Mouse (Mus musculus): ENCODE data around the gene Prkd1. TPM values are rescaled to one million over a fixed set of nuclear protein-coding genes. Genes with fewer than 3 reads are reported as not detected.

Gene Prkd1
- polyA plus RNA-seq, 1 experiment from 2014 or later: 4.5 TPM

GRCm38 (mm10) chr12:50511486-50512225 is 137.2 kb downstream of the Prkd1 start:
- Histone ChIP-seq H3K4me3 (ENCODE audit: low read length) (no peak overlapping the region), H3K27ac (ENCODE audit: low read length) (no peak overlapping the region), H3K4me1 (ENCODE audit: control insufficient read depth, insufficient read depth, low read length) (peaks cover 10% of the 10 kb centered on the region), H3K9ac (ENCODE audit: low read length) (no peak overlapping the region), H3K4me2 (ENCODE audit: low read depth, low read length) (no peak overlapping the region), H3K27me3 (ENCODE audit: control insufficient read depth, insufficient read depth, low read length) (no peaks in the 10 kb centered on the region), H3K9me3 (replicated peaks; ENCODE audit: control insufficient read depth, low read length) (no peaks in the 10 kb centered on the region), H3K36me3 (ENCODE audit: control insufficient read depth, insufficient read depth) (no peaks in the 10 kb centered on the region)
- ATAC-seq (replicated peaks; ENCODE audit: extremely low read depth, insufficient read depth, low FRiP score): no peak; the same call in 1 of the 2 replicates
- 30% methylated on average over 4 of the region's 4 CpGs for WGBS

- WGBS: 75% methylated on average over 2 of the region's 2 CpGs
- no peak for ATAC-seq (replicated peaks; ENCODE audit: extremely low read depth, insufficient read depth, low FRiP score)
These were observed 140.1 kb downstream of the Prkd1 start for GRCm38 (mm10) chr12:50508762-50509161.

DNA sequence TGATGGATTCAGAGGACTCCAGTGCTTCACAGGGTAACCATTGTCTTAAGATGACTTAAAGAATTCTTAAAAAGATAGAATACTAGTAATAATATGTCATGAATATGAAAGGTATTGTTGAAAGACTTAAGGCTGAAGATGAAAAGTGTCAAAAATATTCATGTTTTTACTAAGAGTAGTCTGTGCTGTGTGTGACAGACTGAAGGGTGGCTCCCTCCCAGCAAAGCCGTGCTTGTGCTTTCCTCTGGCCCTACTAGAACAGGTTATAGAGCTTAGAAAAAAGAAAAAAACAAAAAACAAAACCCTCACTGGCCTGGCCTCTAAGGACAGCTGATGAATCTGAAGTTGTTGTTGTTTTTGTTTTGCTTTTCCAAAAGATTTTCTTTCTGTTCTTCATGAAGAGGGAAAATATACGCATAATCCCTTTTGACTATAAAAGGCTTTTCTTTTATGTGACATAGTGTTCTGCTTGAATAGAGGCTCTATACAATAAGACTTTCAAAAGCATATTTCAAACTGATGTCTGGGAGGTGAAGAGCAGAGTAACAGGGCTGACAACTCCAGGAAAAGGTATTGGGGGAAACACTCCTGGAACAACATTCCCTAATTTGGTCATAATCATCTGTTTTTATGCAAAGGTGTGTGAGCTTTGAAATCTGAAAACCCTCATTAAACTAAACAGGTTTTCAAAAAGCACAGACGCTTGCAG is 148.9 kb downstream of the Prkd1 start:
- no peaks in the 10 kb centered on the region for H3K27me3 ChIP-seq (ENCODE audit: control insufficient read depth, insufficient read depth, low read length)
- H3K9ac ChIP-seq (ENCODE audit: low read length): no peak overlapping the region
- 85% methylated on average over 3 of the region's 3 CpGs for WGBS
- H3K4me3 ChIP-seq (ENCODE audit: low read length): no peak overlapping the region
- no peak overlapping the region for H3K27ac ChIP-seq (ENCODE audit: low read length)
- H3K4me2 ChIP-seq (ENCODE audit: low read depth, low read length): no peak overlapping the region
- H3K9me3 ChIP-seq (replicated peaks; ENCODE audit: control insufficient read depth, low read length): no peaks in the 10 kb centered on the region
- no peak for ATAC-seq (replicated peaks; ENCODE audit: extremely low read depth, insufficient read depth, low FRiP score)
- 0 out of 2 replicates have a peak, but pooled peaks cover 2% of the 10 kb centered on the region for H3K4me1 ChIP-seq (ENCODE audit: control insufficient read depth, insufficient read depth, low read length)
- H3K36me3 ChIP-seq (ENCODE audit: control insufficient read depth, insufficient read depth): no peaks in the 10 kb centered on the region

More at GRCm38 (mm10) chr12:50508762-50509161, 140.1 kb downstream of the Prkd1 start:
- no peaks in the 10 kb centered on the region for H3K36me3 ChIP-seq (ENCODE audit: control insufficient read depth, insufficient read depth)
- H3K27ac ChIP-seq (ENCODE audit: low read length): no peak overlapping the region
- H3K27me3 ChIP-seq (ENCODE audit: control insufficient read depth, insufficient read depth, low read length): no peaks in the 10 kb centered on the region
- no peak overlapping the region for H3K4me2 ChIP-seq (ENCODE audit: low read depth, low read length)
- H3K9ac ChIP-seq (ENCODE audit: low read length): no peak overlapping the region
- H3K9me3 ChIP-seq (replicated peaks; ENCODE audit: control insufficient read depth, low read length): no peaks in the 10 kb centered on the region
- H3K4me3 ChIP-seq (ENCODE audit: low read length): no peak overlapping the region
- H3K4me1 ChIP-seq (ENCODE audit: control insufficient read depth, insufficient read depth, low read length): peaks cover 10% of the 10 kb centered on the region

- Histone ChIP-seq H3K27me3 (ENCODE audit: control insufficient read depth, insufficient read depth, low read length) (no peaks in the 10 kb centered on the region), H3K27ac (ENCODE audit: low read length) (no peak overlapping the region), H3K9me3 (replicated peaks; ENCODE audit: control insufficient read depth, low read length) (no peaks in the 10 kb centered on the region), H3K4me2 (ENCODE audit: low read depth, low read length) (no peak overlapping the region), H3K9ac (ENCODE audit: low read length) (no peak overlapping the region), H3K36me3 (ENCODE audit: control insufficient read depth, insufficient read depth) (no peaks in the 10 kb centered on the region), H3K4me1 (ENCODE audit: control insufficient read depth, insufficient read depth, low read length) (0 out of 2 replicates have a peak, but pooled peaks cover 5% of the 10 kb centered on the region), H3K4me3 (ENCODE audit: low read length) (no peak overlapping the region)
- ATAC-seq (replicated peaks; ENCODE audit: extremely low read depth, insufficient read depth, low FRiP score): 0 out of 2 replicates have a peak, but pooled peaks have one; percentile 23
- 70% methylated on average over 3 of the region's 3 CpGs for WGBS
These were observed 152.9 kb downstream of the Prkd1 start for GRCm38 (mm10) chr12:50496006-50496405.

DNA sequence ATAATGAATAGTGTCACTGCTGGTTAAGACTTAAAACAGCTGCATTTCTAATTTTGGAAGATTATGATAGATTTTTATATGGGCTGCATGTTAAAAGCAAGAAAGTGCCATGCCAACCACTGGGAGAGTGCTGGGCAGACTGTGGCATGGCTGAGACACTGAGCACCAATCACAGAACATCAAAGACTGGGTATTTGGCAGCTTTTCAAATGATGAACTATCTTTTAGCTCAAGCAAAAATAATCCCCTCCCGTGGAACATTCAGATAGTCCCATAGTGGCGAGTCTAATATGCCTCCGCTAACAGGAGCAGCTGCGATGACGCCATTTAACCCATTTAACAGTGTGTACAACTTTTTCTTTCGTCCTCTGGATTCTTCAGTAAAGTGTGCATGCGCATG is 169.1 kb downstream of the Prkd1 start:
- 77% methylated on average over 7 of the region's 7 CpGs for WGBS
- Histone ChIP-seq H3K4me2 (ENCODE audit: low read depth, low read length) (no peak overlapping the region), H3K4me3 (ENCODE audit: low read length) (no peak overlapping the region), H3K9me3 (replicated peaks; ENCODE audit: control insufficient read depth, low read length) (no peaks in the 10 kb centered on the region), H3K27me3 (ENCODE audit: control insufficient read depth, insufficient read depth, low read length) (no peaks in the 10 kb centered on the region), H3K36me3 (ENCODE audit: control insufficient read depth, insufficient read depth) (no peaks in the 10 kb centered on the region), H3K4me1 (ENCODE audit: control insufficient read depth, insufficient read depth, low read length) (peaks cover 3% of the 10 kb centered on the region), H3K9ac (ENCODE audit: low read length) (no peak overlapping the region), H3K27ac (ENCODE audit: low read length) (no peak overlapping the region)
- ATAC-seq (replicated peaks; ENCODE audit: extremely low read depth, insufficient read depth, low FRiP score): no peak

DNA sequence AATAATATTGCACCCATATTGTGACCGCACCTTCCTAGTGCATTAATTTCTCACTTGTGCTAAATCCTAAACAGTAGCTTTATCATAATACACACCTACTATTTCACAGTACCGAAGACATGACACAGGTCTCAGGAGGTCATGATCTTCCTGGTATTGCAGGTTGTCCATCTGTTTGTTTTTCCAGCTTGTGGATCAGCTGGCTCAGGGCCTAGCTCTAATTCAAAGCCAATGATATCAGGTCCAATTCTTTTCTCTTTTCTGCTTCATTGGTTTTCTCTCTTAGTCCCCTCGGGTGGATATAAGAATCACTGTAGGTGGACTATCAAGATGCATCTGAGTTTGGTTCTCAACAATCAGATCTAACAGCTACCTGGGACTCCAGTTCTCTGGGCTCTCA is 191.7 kb downstream of the Prkd1 start:
- ATAC-seq (replicated peaks; ENCODE audit: extremely low read depth, insufficient read depth, low FRiP score): no peak
- no peaks in the 10 kb centered on the region for H3K4me1 ChIP-seq (ENCODE audit: control insufficient read depth, insufficient read depth, low read length)
- H3K9me3 ChIP-seq (replicated peaks; ENCODE audit: control insufficient read depth, low read length): no peaks in the 10 kb centered on the region
- H3K4me2 ChIP-seq (ENCODE audit: low read depth, low read length): no peak overlapping the region
- H3K27me3 ChIP-seq (ENCODE audit: control insufficient read depth, insufficient read depth, low read length): no peaks in the 10 kb centered on the region
- H3K27ac ChIP-seq (ENCODE audit: low read length): no peak overlapping the region
- H3K9ac ChIP-seq (ENCODE audit: low read length): no peak overlapping the region
- WGBS: 84% methylated on average over 3 of the region's 3 CpGs
- no peak overlapping the region for H3K4me3 ChIP-seq (ENCODE audit: low read length)
- no peaks in the 10 kb centered on the region for H3K36me3 ChIP-seq (ENCODE audit: control insufficient read depth, insufficient read depth)

DNA sequence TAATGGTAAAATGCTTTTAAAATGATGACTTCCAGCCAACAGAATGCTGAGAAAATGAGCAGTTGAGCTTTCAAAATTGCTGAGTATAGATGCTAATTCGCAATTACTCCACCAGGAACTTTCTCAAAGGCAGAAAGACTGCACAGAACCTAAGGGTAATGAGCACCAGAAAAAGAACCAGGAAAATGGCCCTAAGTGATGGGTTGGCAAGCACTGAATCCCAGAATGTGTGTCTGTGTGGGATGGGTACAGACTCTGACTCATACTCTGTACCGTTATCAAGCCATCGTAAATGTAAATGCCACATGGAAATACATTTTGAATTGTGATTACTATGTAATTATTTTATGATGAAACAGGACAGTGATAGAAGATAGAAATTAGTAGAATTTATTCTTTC is 197.1 kb downstream of the Prkd1 start:
- Histone ChIP-seq H3K9ac (ENCODE audit: low read length) (no peak overlapping the region), H3K36me3 (ENCODE audit: control insufficient read depth, insufficient read depth) (no peaks in the 10 kb centered on the region), H3K27me3 (ENCODE audit: control insufficient read depth, insufficient read depth, low read length) (no peaks in the 10 kb centered on the region), H3K27ac (ENCODE audit: low read length) (no peak overlapping the region), H3K4me3 (ENCODE audit: low read length) (no peak overlapping the region), H3K4me2 (ENCODE audit: low read depth, low read length) (no peak overlapping the region), H3K4me1 (ENCODE audit: control insufficient read depth, insufficient read depth, low read length) (no peaks in the 10 kb centered on the region), H3K9me3 (replicated peaks; ENCODE audit: control insufficient read depth, low read length) (no peaks in the 10 kb centered on the region)
- ATAC-seq (replicated peaks; ENCODE audit: extremely low read depth, insufficient read depth, low FRiP score): no peak
- WGBS: 90% methylated on average over 3 of the region's 3 CpGs

- no peak for ATAC-seq (replicated peaks; ENCODE audit: extremely low read depth, insufficient read depth, low FRiP score)
- no peak overlapping the region for H3K4me3 ChIP-seq (ENCODE audit: low read length)
- no peaks in the 10 kb centered on the region for H3K4me1 ChIP-seq (ENCODE audit: control insufficient read depth, insufficient read depth, low read length)
- H3K36me3 ChIP-seq (ENCODE audit: control insufficient read depth, insufficient read depth): no peaks in the 10 kb centered on the region
- 91% methylated on average over 6 of the region's 6 CpGs for WGBS
- H3K27me3 ChIP-seq (ENCODE audit: control insufficient read depth, insufficient read depth, low read length): no peaks in the 10 kb centered on the region
- H3K9ac ChIP-seq (ENCODE audit: low read length): no peak overlapping the region
- H3K27ac ChIP-seq (ENCODE audit: low read length): no peak overlapping the region
- no peaks in the 10 kb centered on the region for H3K9me3 ChIP-seq (replicated peaks; ENCODE audit: control insufficient read depth, low read length)
- no peak overlapping the region for H3K4me2 ChIP-seq (ENCODE audit: low read depth, low read length)
These were observed 212.2 kb downstream of the Prkd1 start for GRCm38 (mm10) chr12:50436660-50437059.

- H3K4me2 ChIP-seq (ENCODE audit: low read depth, low read length): no peak overlapping the region
- ATAC-seq (replicated peaks; ENCODE audit: extremely low read depth, insufficient read depth, low FRiP score): no peak
- H3K36me3 ChIP-seq (ENCODE audit: control insufficient read depth, insufficient read depth): no peaks in the 10 kb centered on the region
- H3K4me1 ChIP-seq (ENCODE audit: control insufficient read depth, insufficient read depth, low read length): no peaks in the 10 kb centered on the region
- no peak overlapping the region for H3K4me3 ChIP-seq (ENCODE audit: low read length)
- no peak overlapping the region for H3K27ac ChIP-seq (ENCODE audit: low read length)
- H3K27me3 ChIP-seq (ENCODE audit: control insufficient read depth, insufficient read depth, low read length): no peaks in the 10 kb centered on the region
- H3K9me3 ChIP-seq (replicated peaks; ENCODE audit: control insufficient read depth, low read length): no peaks in the 10 kb centered on the region
- H3K9ac ChIP-seq (ENCODE audit: low read length): no peak overlapping the region
- 80% methylated on average over 5 of the region's 5 CpGs for WGBS
These were observed 218.7 kb downstream of the Prkd1 start for GRCm38 (mm10) chr12:50430129-50430703.
